Mouse (Mus musculus) midbrain, embryonic 15.5 days (tissue): ENCODE measurements at regions not wholly inside any gene's neighbourhood (a gene's known extent, or its start where the extent isn't known, plus 50 kb on each side); places are given as distances from the start of the nearest gene placed in this dataset.

Experiments
- ATAC-seq: fragments of 200-750 bp; cut with Nextera tagmentation; replicated peaks from 2 replicates; pipeline ENCODE4 v1.8.0; 2017; ENCODE audit warnings: moderate TSS enrichment
- H3K27ac ChIP-seq: fragments of 300-500 bp; sonication (generic); 2 replicates; pipeline ENCODE4 v1.5.1; 2015; ENCODE audit warnings: mild to moderate bottlenecking, inconsistent platforms
- H3K27me3 ChIP-seq: fragments of 300-500 bp; sonication (generic); replicated peaks from 2 replicates; pipeline ENCODE4 v1.6.1; 2015; ENCODE audit warnings: inconsistent platforms
- H3K36me3 ChIP-seq: fragments of 300-500 bp; sonication (generic); replicated peaks from 2 replicates; pipeline ENCODE4 v1.6.1; 2015; ENCODE audit warnings: inconsistent platforms
- H3K4me1 ChIP-seq: fragments of 300-500 bp; sonication (generic); 2 replicates; pipeline ENCODE4 v1.6.1; 2015; ENCODE audit warnings: inconsistent platforms
- H3K4me2 ChIP-seq: fragments of 300-500 bp; sonication (generic); 2 replicates; pipeline ENCODE4 v1.6.1; 2015; ENCODE audit warnings: inconsistent platforms, mild to moderate bottlenecking, moderate library complexity
- H3K4me3 ChIP-seq: fragments of 300-500 bp; sonication (generic); 2 replicates; pipeline ENCODE4 v1.5.1; 2015; ENCODE audit warnings: mild to moderate bottlenecking, inconsistent platforms
- H3K9ac ChIP-seq: fragments of 300-500 bp; sonication (generic); 2 replicates; pipeline ENCODE4 v1.6.1; 2015; ENCODE audit warnings: mild to moderate bottlenecking, inconsistent platforms
- H3K9me3 ChIP-seq: fragments of 300-500 bp; sonication (generic); 2 replicates; pipeline ENCODE4 v1.6.1; 2016; ENCODE audit warnings: inconsistent platforms
- WGBS: fragments of 180-500 bp; shearing (Covaris S2); methylation state at CpG from one replicate; pipeline ENCODE4 v1.1.7; 2015; ENCODE audit warnings: mixed read lengths; 5-methylcytosine and 5-hydroxymethylcytosine counted together

GRCm38 (mm10) chr13:71690069-71690817, 273.3 kb downstream of the Irx1 start:
- Histone ChIP-seq H3K4me2 (peak overlapping the region; percentile 30), H3K27me3 (no peaks in the 10 kb centered on the region), H3K9ac (no peak overlapping the region), H3K9me3 (no peaks in the 10 kb centered on the region), H3K27ac (peak overlapping the region; percentile 58), H3K36me3 (no peaks in the 10 kb centered on the region), H3K4me3 (peak overlapping the region; percentile 13; the same call in 1 of the 2 replicates), H3K4me1 (peaks cover 22% of the 10 kb centered on the region)
- 12% methylated on average over 20 of the region's 20 CpGs for WGBS
- peak; percentile 68 for ATAC-seq

GRCm38 (mm10) chr13:71689187-71689586, 274.3 kb downstream of the Irx1 start:
- ATAC-seq: no peak
- Histone ChIP-seq H3K9me3 (no peaks in the 10 kb centered on the region), H3K4me1 (peaks cover 22% of the 10 kb centered on the region), H3K4me3 (no peak overlapping the region), H3K27me3 (no peaks in the 10 kb centered on the region), H3K4me2 (no peak overlapping the region), H3K27ac (no peak overlapping the region), H3K36me3 (no peaks in the 10 kb centered on the region), H3K9ac (no peak overlapping the region)
- 44% methylated on average over 9 of the region's 9 CpGs for WGBS

GRCm38 (mm10) chr13:71676081-71676624, 287.4 kb downstream of the Irx1 start:
- H3K4me1 ChIP-seq: peaks cover 10% of the 10 kb centered on the region
- H3K9me3 ChIP-seq: no peaks in the 10 kb centered on the region
- WGBS: 33% methylated on average over 10 of the region's 10 CpGs
- H3K4me3 ChIP-seq: no peak overlapping the region
- H3K9ac ChIP-seq: no peak overlapping the region
- H3K27ac ChIP-seq: peak overlapping the region; percentile 45
- H3K4me2 ChIP-seq: peak overlapping the region; percentile 10; the same call in 1 of the 2 replicates
- peak; percentile 67 for ATAC-seq
- H3K27me3 ChIP-seq: no peaks in the 10 kb centered on the region
- H3K36me3 ChIP-seq: no peaks in the 10 kb centered on the region

- peaks cover 3% of the 10 kb centered on the region; the same call in 1 of the 2 replicates for H3K4me1 ChIP-seq
- 82% methylated on average over 6 of the region's 6 CpGs for WGBS
- no peak overlapping the region for H3K9ac ChIP-seq
- H3K9me3 ChIP-seq: no peaks in the 10 kb centered on the region
- no peaks in the 10 kb centered on the region for H3K27me3 ChIP-seq
- H3K4me3 ChIP-seq: no peak overlapping the region
- ATAC-seq: no peak
- H3K27ac ChIP-seq: no peak overlapping the region
- H3K4me2 ChIP-seq: no peak overlapping the region
- no peaks in the 10 kb centered on the region for H3K36me3 ChIP-seq
Observed at GRCm38 (mm10) chr13:71669956-71670739, 293.4 kb downstream of the Irx1 start.

GRCm38 (mm10) chr13:71668256-71668655, 295.3 kb downstream of the Irx1 start:
- Histone ChIP-seq H3K36me3 (no peaks in the 10 kb centered on the region), H3K9ac (no peak overlapping the region), H3K4me2 (no peak overlapping the region), H3K4me1 (peaks cover 4% of the 10 kb centered on the region; the same call in 1 of the 2 replicates), H3K4me3 (no peak overlapping the region), H3K27ac (no peak overlapping the region), H3K27me3 (no peaks in the 10 kb centered on the region), H3K9me3 (no peaks in the 10 kb centered on the region)
- 83% methylated on average over 2 of the region's 2 CpGs for WGBS
- ATAC-seq: no peak

- no peak overlapping the region for H3K4me2 ChIP-seq
- H3K9ac ChIP-seq: no peak overlapping the region
- ATAC-seq: no peak
- 66% methylated on average over 7 of the region's 7 CpGs for WGBS
- H3K9me3 ChIP-seq: no peaks in the 10 kb centered on the region
- no peaks in the 10 kb centered on the region for H3K36me3 ChIP-seq
- H3K27me3 ChIP-seq: no peaks in the 10 kb centered on the region
- no peak overlapping the region for H3K27ac ChIP-seq
- peaks cover 4% of the 10 kb centered on the region; the same call in 1 of the 2 replicates for H3K4me1 ChIP-seq
- H3K4me3 ChIP-seq: no peak overlapping the region
Observed at GRCm38 (mm10) chr13:71665221-71665916, 298.2 kb downstream of the Irx1 start.

- H3K4me1 ChIP-seq: 0 out of 2 replicates have a peak, but pooled peaks cover 4% of the 10 kb centered on the region
- H3K4me2 ChIP-seq: no peak overlapping the region
- no peak overlapping the region for H3K4me3 ChIP-seq
- H3K36me3 ChIP-seq: no peaks in the 10 kb centered on the region
- H3K9me3 ChIP-seq: no peaks in the 10 kb centered on the region
- no peak overlapping the region for H3K9ac ChIP-seq
- no peaks in the 10 kb centered on the region for H3K27me3 ChIP-seq
- ATAC-seq: no peak
- no peak overlapping the region for H3K27ac ChIP-seq
- 82% methylated on average over 2 of the region's 2 CpGs for WGBS
Observed at GRCm38 (mm10) chr13:71657898-71658297, 305.6 kb downstream of the Irx1 start.

GRCm38 (mm10) chr13:71653939-71654467, 309.5 kb downstream of the Irx1 start:
- no peak overlapping the region for H3K9ac ChIP-seq
- 0 out of 2 replicates have a peak, but pooled peaks cover 4% of the 10 kb centered on the region for H3K4me1 ChIP-seq
- no peak for ATAC-seq
- no peak overlapping the region for H3K4me3 ChIP-seq
- H3K27ac ChIP-seq: no peak overlapping the region
- no peaks in the 10 kb centered on the region for H3K9me3 ChIP-seq
- no peaks in the 10 kb centered on the region for H3K36me3 ChIP-seq
- H3K4me2 ChIP-seq: no peak overlapping the region
- 0 out of 2 replicates have a peak, but pooled peaks cover 2% of the 10 kb centered on the region for H3K27me3 ChIP-seq
- 63% methylated on average over 6 of the region's 6 CpGs for WGBS

- Histone ChIP-seq H3K9me3 (no peaks in the 10 kb centered on the region), H3K4me1 (0 out of 2 replicates have a peak, but pooled peaks cover 4% of the 10 kb centered on the region), H3K4me2 (no peak overlapping the region), H3K27me3 (0 out of 2 replicates have a peak, but pooled peaks cover 2% of the 10 kb centered on the region), H3K9ac (no peak overlapping the region), H3K4me3 (no peak overlapping the region), H3K36me3 (no peaks in the 10 kb centered on the region), H3K27ac (no peak overlapping the region)
- WGBS: 56% methylated on average over 8 of the region's 8 CpGs
- ATAC-seq: no peak
Observed at GRCm38 (mm10) chr13:71653212-71653938, 310.1 kb downstream of the Irx1 start.

GRCm38 (mm10) chr13:71649876-71650275, 313.6 kb downstream of the Irx1 start:
- Histone ChIP-seq H3K4me3 (no peak overlapping the region), H3K27me3 (0 out of 2 replicates have a peak, but pooled peaks cover 2% of the 10 kb centered on the region), H3K4me1 (0 out of 2 replicates have a peak, but pooled peaks cover 8% of the 10 kb centered on the region), H3K36me3 (no peaks in the 10 kb centered on the region), H3K4me2 (no peak overlapping the region), H3K9ac (no peak overlapping the region), H3K9me3 (no peaks in the 10 kb centered on the region), H3K27ac (no peak overlapping the region)
- no peak for ATAC-seq
- WGBS: 6% methylated on average over 2 of the region's 2 CpGs

- H3K9ac ChIP-seq: no peak overlapping the region
- no peaks in the 10 kb centered on the region for H3K36me3 ChIP-seq
- ATAC-seq: no peak
- H3K4me1 ChIP-seq: 0 out of 2 replicates have a peak, but pooled peaks cover 6% of the 10 kb centered on the region
- WGBS: 67% methylated on average over 2 of the region's 2 CpGs
- H3K4me2 ChIP-seq: no peak overlapping the region
- H3K4me3 ChIP-seq: no peak overlapping the region
- H3K27me3 ChIP-seq: 0 out of 2 replicates have a peak, but pooled peaks cover 2% of the 10 kb centered on the region
- H3K9me3 ChIP-seq: no peaks in the 10 kb centered on the region
- H3K27ac ChIP-seq: no peak overlapping the region
Observed at GRCm38 (mm10) chr13:71649031-71649430, 314.5 kb downstream of the Irx1 start.
